Mouse (Mus musculus) ovary, postnatal 10 days (tissue): ENCODE results near the gene Crtam.

Source experiments
- DNase-seq: peaks from one replicate; pipeline ENCODE4 v3.0.0; 2022; ENCODE audit warnings: low spot score

Crtam gene

DNA sequence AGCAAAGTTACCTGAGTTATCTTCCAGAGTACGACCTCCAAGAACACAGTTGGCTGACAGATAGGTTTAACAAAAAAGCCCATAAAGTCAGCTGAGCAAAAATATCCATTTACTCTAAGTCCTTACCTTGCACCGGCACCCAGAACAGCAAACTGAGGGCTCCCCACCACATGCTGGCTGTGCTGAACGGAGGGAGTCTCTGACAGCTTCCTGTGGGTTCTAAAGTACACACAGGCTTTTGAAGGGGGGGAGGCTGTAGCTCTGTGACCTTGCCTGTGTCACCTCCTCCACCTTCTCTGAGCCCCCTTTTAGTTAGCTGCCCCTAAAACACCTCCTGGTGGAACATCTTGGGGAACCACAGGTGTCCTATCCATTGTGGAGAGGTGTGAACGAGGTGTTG lies at the start of gene Crtam:
TSS of gene Crtam (minus strand) at position 214 of the 400 bp plus-strand sequence.
- DNase-seq, result no peak

DNA sequence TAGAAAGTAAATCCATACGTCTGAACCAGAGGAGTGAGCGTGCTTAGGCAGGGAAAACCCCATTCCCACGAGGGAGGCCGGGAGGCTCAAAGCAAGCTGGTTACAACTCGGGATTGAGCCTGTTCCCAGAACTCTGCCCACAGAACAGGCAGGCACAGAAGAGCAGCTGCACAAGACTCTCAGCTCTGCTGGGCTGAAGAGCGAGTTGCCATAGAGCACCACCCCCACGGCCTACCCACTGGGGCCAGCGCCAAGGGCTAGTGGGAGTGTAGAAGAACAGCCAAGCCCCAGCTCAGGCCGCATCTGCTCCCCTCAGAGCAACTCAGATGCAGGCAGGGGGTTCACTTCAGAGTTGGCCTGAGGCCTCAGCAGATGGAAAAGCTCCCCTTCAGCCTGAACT lies 49.7 kb upstream of the Crtam start:
- DNase-seq, result no peak

DNA sequence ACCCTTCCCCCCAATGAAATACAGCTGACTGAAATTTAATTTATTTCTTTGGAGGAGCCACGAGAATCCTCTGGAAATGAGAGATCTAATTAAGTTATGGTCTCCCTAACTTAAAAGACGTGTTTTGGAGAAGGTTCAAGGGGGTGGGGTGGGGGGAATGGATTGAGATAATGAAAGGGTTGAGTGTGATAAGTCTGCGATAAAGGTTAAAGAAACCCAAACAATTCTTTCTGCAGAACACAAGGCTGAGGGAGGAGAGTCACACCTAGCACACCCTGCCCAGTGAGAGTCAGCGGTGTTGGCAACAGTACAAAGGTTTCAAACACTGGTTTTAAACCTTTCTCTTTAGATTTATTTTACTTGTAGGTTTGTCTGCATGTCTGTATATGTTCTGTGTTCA lies 49.0 kb upstream of the Crtam start:
- DNase-seq, result no peak

DNA sequence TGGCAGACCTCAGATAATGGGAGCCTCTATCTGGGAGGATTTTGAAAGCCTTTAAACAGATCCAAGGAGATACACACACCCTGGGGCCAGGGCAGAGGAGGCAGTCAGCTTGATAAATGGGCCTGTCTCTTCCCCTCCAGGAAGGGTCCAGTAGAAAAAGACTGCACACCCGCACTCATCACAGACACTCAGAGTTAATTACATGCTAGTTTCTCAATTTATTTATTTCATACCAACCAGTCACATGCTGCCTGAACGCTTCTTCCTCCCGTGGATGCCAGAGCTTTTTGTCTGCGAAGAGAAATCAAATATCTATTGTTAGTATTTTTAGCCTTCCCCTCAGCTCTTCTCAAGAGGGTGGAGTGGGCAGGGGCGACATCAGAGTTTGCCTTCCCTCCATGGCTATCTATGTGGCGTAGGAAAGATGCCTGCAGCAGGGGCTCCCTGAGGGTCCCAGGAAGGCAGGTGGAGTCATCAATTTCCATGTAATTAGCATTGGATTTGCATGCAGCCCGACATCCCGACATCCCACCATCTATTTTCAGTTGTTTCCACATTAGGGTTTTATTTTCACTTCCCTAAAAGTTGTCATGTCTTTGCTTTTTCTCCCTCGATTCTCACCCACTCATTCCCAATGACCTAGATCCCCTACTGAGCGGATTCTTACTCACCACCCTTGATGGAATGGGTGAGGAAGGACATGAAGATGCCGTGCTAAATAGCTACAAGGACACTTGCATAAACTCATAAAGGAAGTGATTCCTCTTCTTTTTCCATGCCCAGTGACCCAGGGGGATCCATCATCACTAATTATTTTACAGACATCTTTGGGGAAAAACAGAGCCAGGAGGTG lies 46.9 kb upstream of the Crtam start:
- DNase-seq, result no peak

DNA sequence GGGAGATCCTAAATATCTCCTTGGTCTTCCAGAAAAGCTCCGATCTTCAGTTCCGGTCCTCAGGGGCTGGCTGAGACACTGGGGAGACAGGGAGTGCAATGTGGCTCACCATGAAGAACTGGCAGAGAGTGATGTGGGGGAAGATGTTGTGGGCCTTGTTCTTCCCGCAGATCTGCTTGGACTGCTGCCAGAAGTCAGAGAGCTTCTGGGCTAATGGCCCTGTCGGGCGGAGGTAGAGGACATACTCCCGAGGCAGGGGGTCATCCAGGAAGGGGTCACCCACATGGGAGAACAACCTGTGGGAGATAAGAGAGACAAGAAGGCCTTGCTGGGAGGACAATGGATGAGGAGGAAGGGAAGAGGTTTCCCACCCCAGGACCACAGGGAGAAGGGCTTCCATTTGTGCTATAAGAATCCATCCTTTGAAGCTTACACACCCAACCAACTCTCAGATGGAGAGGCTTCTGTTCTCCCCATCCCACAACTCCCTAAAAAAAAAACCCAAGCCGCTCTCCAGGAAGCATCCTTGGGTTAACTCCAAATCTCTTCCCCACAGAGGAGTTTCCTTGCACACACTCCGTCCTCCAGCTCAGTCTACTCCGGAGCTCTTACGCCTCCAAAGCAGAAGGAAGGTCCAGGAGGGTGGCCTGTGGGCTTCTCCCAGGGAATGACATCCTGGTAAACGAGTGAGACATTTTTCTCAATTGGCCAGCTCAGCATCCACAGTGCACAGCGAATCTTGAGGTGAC lies 46.1 kb upstream of the Crtam start:
- no peak for DNase-seq

DNA sequence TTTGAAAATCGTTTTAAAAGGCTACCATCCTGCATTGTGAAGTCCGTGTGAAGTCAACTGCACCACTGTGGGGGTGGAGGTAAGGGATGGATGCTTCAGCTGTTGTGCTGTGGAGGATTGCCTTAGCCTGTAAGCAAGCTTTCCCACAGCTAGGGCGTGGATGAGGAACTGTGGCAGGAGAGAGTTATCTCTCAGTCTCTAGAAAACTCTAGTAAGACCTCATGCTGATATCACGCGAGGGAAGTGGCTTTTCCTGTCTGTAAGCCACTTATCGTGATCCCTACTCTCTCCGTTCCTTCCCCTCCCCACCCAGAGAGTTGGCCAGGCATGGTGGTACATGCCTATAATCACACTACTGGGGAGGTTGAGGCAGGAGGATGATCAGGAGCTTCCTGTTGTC lies 44.9 kb upstream of the Crtam start:
- no peak for DNase-seq

DNA sequence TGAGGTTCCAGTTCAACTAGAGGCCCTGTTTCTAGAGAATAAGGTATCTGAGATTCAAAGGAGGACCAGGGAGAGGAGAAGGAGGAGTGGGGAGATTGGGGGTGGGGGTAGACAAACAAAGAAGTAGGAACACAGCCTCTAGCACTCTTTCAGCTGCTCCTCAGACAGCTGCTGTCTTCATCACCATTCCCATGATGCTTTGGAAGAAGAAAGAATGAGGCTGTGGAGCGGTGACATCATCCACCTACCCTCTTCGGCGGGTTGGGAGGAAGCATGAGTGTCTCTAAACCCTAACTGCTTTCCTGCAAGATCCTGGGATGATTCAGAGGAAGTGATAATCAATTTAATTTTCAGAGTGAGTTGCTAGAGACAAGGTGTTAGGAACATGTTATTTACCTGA lies 44.4 kb upstream of the Crtam start:
- DNase-seq, result no peak

DNA sequence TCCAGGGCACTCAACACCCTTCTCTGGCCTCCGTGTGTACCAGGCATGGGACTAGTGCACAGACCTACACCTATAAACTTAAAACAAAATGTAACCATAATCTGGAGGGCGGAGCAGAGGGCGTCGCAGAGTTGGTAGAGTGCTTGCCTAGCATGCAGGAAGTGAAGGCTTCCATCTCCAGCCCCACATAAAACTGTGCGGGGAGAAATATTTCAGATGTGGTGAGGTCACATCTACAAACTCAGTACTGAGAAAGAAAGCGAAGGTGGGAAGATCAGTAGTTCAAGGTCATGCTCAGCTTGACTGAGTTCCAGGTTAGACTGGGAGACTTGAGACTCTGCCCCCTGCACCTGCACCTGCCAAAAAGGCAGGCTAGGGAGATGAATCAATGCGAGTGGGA lies 43.8 kb upstream of the Crtam start:
- DNase-seq, result no peak

DNA sequence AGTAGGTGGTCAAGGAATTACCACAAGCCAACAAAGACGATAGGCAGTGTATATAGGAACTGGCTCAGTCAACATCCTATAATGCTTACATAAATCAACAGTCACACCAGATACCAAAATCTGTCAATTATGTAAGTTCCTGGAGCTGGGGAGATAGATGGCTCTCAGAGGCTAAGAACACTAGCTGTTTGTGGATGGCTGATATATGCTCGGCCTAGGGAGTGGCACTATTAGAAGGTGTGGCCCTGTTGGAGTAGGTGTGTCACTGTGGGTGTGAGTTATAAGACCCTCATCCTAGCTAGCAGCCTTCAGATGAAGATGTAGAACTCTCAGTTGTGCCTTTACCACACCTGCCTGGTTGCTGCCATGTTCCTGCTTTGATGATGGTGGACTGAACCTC lies 43.2 kb upstream of the Crtam start:
- DNase-seq, result no peak

DNA sequence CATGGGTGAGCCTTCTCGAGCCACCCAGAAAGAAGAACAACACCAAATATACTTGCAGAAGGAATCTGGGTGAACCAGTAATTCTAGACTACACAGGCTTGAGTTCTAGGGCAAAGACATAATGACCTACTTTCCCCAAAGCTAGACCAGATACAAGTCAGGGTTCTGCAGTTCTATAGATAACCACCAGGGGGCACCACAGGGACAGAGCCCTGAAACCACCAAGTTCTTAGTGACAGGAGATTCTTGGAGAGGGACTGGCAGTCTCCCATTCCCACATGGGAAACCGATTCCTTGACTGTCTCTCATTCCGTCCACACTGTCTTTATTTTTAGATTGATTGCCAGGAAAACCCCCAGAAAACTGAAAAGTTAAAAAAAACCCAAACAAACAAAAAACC lies 40.2 kb upstream of the Crtam start:
- DNase-seq, result peak; percentile 77

DNA sequence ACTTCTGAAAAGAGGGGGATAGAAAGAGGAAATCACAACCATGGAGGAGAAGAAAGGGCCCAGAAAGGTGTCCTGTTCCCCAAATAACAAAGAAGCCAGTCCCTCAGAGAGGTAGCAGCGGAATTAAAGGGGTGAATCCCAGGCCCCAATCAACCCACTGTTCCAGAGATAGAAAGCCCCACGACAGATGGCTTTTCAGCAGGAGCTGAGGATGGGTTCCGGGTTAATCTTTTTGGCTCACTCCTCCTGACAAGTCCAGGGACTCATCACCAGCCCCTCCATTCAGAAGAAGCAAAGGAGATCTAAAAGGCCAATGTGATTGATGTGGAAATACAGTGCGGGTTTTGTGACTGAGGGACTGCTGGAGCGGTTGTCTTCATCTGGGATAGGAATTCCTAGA lies 39.2 kb upstream of the Crtam start:
- DNase-seq, result no peak

DNA sequence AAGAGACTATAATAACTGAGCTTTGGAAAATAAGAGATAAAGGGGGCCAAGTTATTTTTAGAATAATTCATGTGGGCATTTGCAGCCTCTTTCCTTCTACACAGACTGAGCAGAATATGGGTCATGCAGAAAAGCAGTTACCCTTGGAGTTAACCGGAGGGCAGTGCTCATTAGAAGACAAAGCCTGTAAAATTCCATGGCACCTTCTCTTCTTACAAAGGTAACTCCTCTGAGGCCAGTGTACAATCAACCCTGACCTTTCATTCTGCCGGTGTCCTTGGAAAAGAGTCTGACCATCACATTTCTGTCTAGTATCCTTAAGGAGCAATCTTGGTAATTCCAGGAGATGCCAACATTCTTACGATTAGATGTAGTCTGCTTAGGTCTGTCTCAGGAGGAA lies 37.0 kb upstream of the Crtam start:
- no peak for DNase-seq

DNA sequence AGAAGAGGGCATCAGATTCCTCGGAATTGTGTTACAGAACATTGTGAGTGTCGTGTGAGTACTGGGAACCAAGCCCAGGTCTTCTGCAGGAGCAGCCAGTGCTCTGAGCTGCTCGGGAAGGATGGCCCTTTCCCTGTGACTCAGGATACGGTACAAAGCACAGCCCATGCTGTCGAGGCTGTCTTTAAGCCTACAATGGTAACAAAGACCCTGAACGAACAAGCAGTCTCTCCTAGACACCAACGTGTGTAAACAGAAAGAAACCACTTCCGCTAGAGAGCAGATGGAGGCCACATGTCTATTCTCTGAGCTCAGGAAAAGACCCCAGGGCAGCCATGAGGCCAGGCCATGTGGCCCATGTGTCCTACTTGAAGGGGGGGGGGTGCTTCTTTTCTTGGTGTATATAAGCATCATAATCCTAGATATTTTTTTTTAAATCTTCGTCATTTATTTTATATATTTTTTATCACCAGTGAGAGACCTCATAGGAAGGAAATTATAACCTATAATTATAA lies 33.8 kb upstream of the Crtam start:
- no peak for DNase-seq

DNA sequence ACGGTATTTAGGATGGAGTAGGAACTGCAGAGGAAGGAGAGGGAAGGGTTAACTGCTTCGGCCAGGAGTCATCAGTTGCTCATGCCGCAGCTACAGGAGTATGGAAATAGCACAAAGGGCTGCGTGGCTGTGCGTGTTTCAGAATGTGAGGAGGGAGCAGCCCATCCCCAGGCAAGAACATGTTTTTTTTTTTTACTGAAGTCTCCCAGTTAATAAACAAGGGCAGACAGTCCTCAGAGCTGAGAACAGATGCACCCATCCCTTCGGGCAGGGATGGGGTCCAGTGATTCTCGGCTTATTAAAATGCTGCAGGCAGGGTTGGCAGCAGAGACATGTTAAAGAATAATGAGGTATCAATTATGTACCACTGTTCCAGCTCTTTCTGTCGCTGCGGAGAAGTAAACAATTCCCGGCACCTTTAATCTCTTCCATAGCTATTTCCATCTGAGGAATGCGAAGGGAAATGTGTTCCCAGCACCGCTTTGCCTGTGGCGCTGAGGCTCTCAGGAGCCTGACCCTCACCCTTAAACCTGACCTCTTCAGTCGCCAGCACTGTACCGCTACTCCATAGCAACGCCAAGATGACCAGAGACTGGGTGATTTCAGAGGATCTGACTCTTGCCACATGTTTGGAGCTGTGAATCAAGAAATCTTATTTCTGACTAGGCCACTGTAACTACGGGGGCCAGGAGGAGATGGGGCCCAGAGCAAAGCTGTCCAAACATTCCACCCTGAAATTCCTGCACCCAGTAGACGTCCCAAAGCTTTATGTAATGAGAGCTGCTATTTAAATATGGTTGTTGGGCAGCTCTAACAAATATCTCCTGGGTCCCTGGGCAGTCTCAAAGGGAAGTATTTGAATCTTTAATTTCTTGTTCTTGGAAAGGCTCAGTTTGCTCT lies 27.4 kb upstream of the Crtam start:
- no peak for DNase-seq

DNA sequence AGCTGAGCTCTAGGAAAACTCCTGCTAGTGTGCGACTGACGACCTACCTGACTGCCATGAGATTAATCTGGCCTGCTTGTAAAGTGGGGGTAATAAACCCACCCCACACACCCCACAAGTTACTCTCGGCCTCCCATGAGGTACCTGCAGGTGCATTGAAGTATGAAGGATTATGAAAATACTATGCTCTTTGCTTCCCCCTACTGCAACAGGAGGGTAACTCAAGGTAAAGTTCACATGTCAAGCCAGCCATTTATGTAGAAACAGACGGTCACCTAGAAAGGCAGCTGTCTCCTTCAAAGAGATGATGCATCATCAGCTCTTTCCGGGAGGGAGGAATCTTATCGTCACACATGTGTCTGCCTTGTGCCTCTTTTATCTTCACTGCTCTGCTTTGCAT lies 25.4 kb upstream of the Crtam start:
- DNase-seq, result no peak

DNA sequence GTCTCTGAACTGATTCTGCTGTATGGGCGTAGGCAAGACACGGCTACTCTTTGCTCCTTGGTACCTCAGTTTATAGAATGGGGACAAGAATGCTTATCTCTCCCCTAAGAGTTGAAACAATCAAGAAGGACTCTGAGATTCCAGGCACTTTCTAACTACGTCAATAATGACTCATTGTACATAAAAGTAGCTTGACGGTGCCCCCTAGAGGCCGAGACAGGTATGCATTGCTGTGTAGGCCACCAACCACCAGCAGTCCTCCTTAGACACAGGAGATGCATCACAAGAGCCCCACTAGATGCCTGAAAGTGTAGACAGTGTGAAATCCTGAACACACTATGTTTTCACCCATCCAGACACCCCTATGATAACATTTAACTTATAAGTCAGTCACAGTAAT lies 24.0 kb upstream of the Crtam start:
- DNase-seq, result no peak

DNA sequence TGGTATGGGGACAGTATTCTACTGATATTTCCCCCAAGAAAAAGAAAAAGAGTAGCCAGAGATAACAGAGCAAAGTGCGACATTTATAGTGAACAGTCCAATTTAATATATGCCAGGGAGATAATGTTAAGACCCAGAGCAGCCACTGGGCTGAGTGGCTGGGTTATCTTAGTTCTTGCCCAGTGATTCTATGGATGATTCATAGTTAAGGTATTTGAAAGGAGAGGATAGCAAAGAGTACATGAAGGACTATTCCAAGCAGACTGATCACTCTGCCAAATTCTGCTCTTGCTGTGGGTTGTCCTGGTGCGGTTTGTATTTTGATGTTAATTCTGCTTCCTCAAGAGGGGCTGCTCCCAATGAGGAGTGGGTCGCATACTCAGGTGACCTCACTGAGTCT lies 17.3 kb upstream of the Crtam start:
- no peak for DNase-seq

DNA sequence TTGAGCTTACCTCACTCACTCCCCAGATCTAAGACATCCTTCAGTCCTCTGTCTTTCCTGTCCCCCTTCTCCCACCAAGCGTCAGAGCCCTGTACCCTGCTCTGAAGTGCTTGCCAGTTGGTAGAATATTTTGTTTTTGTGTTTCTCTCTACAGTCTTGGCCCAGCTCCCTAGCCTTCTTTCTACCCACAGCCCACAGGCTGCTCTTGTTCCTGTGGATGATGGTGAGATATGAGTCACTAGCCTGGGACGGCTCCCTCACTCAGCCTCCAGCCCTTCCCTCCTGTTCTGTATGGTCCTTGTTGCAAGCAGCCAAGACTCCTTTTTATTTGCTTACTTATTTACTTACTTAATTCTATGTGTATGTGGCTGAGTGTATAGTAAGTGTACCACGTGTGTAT lies 16.1 kb upstream of the Crtam start:
- no peak for DNase-seq

DNA sequence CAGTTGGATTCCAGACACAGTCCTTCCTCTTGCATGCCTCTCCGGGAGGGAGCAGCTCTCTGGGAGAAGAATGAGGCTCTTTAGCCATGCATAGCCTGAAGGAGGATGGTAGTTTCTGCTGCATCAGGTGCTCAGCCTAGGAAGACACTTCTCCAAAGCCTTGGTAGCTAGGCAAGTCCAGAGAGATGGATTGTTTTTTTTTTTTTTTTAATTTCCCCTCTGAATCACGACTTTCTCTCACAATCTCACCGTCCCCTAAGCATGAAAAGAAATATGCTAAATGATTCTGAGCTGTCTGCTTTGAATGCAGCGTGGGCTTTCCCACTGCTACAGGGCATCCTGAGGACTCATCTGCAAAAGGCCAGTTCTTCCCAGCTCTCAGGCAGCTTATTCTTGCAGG lies 10.1 kb upstream of the Crtam start:
- DNase-seq, result no peak

DNA sequence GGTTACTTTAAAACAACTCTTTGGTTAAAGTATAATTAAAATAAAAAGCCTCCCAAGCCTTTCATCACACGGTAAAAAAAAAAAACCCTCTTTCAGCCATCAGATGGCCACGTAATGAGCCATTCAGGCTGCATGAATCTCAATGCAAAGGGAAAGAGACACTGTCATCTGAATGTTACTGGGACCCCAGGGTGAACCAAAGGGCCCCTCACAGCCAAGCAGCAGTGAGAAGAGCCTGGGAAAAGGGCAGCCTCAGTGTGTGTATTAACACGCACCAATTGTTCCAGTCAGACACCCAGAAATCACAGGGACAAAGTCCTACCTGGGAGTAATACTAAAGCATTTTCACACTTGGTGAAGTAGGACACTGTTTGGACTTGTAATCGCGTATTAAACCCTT lies 8.0 kb upstream of the Crtam start:
- DNase-seq, result no peak

DNA sequence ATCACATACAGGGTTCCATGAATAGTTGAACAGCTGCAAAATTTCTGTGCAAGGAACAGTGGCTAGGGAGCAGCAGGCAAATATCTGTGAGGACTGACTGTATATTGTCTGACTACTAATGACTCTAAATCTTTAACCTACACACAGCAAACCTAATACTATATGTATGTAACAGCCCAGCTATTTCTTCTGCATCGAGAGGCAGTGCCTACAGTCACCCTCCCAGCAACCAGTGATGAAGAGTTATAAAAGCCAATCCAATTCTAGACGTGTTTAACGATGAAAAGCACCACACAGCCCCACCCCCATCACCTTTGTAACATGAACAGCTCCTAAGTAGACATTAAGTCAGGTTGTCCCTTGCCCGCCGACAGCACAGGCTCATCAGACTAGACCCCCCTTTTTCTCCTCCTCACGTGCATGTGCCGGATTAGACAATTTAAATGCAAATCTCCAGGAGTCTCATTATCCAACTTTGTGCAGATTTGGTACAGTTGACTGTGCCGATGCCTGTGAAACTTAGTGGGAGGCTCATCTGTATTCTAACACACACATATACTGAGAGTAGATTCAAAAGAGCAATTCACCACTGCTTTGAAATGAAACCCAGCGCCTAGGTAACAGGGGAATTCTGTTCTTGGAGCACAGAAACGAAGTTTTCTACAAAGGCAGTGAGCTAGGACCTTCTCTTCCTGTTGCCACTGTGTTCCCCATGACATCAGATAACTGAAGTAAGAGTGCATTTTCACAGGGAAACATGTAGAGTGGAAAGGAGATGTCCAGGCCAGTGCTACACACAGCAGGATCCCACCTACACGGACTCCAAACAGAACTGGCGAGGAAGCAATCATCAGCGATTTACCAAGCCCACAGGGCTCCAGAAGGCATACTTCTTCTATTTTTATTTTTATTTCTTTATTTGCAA lies 7.3 kb upstream of the Crtam start:
- DNase-seq, result no peak
